In the genomic region with DNA sequence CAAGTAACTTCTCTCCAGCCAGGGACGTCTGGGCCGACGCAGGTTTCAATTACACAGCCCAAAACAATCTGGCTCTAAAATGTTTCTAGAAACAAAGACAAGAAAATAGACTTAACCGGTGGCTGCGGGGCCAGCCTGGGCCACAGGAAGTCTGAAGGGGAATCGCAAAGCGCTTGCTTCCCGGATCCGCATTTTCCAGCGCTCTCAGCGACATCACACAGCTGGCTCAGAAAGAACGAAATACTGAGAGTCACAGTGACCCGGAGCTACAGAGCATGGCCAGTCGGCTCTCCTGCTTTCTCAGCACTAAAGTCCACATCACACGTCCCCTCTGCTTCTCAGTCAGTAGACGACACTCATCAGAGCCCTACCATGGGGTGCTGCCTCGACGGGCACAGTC, we compare ENCODE assay signal across 9 mouse cellular contexts. TPM values are rescaled to one million over a fixed set of nuclear protein-coding genes. Genes with fewer than 3 reads are reported as not detected.
A peak's percentile ranks its signal among the peaks of the same experiment; 100 is the strongest.
DNase-seq lines count a peak whose midpoint lies in the region; ATAC-seq and TF ChIP-seq lines count a peak whose summit lies in the region.
"Had no signal": no experiment of that assay in that cellular context is flagged by ENCODE, and none has a peak within 500 bp of the region (broad histone marks: within the 10 kb centered on the region; RNA-seq: fewer than 3 reads in every experiment).

No protein-coding gene starts in this region.

- DNase-seq in forebrain, embryonic 10.5 days (ENCODE audit: extremely low spot score, low spot score) = no peak
- peak; percentile 45 for DNase-seq in lung, postnatal 0 days (ENCODE audit: low spot score)
- no peak for DNase-seq in lung, postnatal 25 days (ENCODE audit: low spot score)
- peak; percentile 41 to 47 for DNase-seq in kidney, adult 8-10 months
- DNase-seq in layer of hippocampus, postnatal 10 days (ENCODE audit: low spot score in 2 of 2) = no peak
- DNase-seq in cerebellum, adult 18-20 months = no peak

- H3K36me3 ChIP-seq in forebrain, embryonic 13.5 days (ENCODE audit: poor library complexity, severe bottlenecking) = peaks cover 8% of the 10 kb centered on the region; the same call in 1 of the 2 replicates
- H3K36me3 ChIP-seq in forebrain, embryonic 10.5 days (replicated peaks) = peaks cover 16% of the 10 kb centered on the region
- H3K36me3 ChIP-seq in lung, postnatal 0 days (ENCODE audit: insufficient read depth, low read length) = no peaks in the 10 kb centered on the region
- no peaks in the 10 kb centered on the region; the same call in 1 of the 2 replicates for H3K36me3 ChIP-seq in small intestine, adult 2 months (ENCODE audit: control insufficient read depth, insufficient read depth, low read length)

- no peaks in the 10 kb centered on the region for H3K9me3 ChIP-seq in forebrain, embryonic 13.5 days (replicated peaks)
- no peaks in the 10 kb centered on the region for H3K9me3 ChIP-seq in forebrain, embryonic 10.5 days
- no peaks in the 10 kb centered on the region for H3K9me3 ChIP-seq in lung, postnatal 0 days (ENCODE audit: low read length)

- no peak for TF ChIP-seq CTCF in lung, postnatal 0 days (IDR thresholded peaks at IDR 0.05)
- TF ChIP-seq CTCF in small intestine, adult 2 months (IDR thresholded peaks at IDR 0.05; ENCODE audit: extremely low read depth, insufficient read length, insufficient replicate concordance, low read depth, low read length) = no peak

- peaks cover 46% of the 10 kb centered on the region for H3K4me1 ChIP-seq in forebrain, embryonic 13.5 days
- H3K4me1 ChIP-seq in forebrain, embryonic 10.5 days = peaks cover 40% of the 10 kb centered on the region
- peaks cover 15% of the 10 kb centered on the region; the same call in 1 of the 2 replicates for H3K4me1 ChIP-seq in lung, postnatal 0 days (ENCODE audit: insufficient read depth, low read depth, low read length)
- peaks cover 24% of the 10 kb centered on the region for H3K4me1 ChIP-seq in small intestine, adult 2 months (ENCODE audit: control insufficient read depth, insufficient read depth, insufficient read length, low read length)

- WGBS in forebrain, embryonic 13.5 days = 90% methylated on average over 18 of the region's 18 CpGs
- WGBS in forebrain, embryonic 10.5 days = 90% methylated on average over 18 of the region's 18 CpGs
- 62% methylated on average over 18 of the region's 18 CpGs for WGBS in lung, postnatal 0 days
- WGBS in small intestine, adult 2 months = 80% methylated on average over 18 of the region's 18 CpGs

- no peak for TF ChIP-seq EP300 in lung, postnatal 0 days (IDR thresholded peaks at IDR 0.05)

- H3K27ac ChIP-seq in forebrain, embryonic 13.5 days = peak overlapping the region; percentile 68; the same call in 1 of the 2 replicates
- no peak overlapping the region for H3K27ac ChIP-seq in forebrain, embryonic 10.5 days
- H3K27ac ChIP-seq in lung, postnatal 0 days (ENCODE audit: low read length) = 0 out of 2 replicates have a peak overlapping the region, but pooled peaks have one; percentile 51
- peak overlapping the region; percentile 51; the same call in 1 of the 2 replicates for H3K27ac ChIP-seq in small intestine, adult 2 months (ENCODE audit: insufficient read depth, low read depth, low read length)

- H3K27me3 ChIP-seq in forebrain, embryonic 13.5 days = no peaks in the 10 kb centered on the region
- H3K27me3 ChIP-seq in forebrain, embryonic 10.5 days (ENCODE audit: poor library complexity, severe bottlenecking) = no peaks in the 10 kb centered on the region
- no peaks in the 10 kb centered on the region for H3K27me3 ChIP-seq in lung, postnatal 0 days (replicated peaks; ENCODE audit: insufficient read depth, low read length)
- no peaks in the 10 kb centered on the region for H3K27me3 ChIP-seq in small intestine, adult 2 months (ENCODE audit: control insufficient read depth, insufficient read depth, low read length)

- H3K4me2 ChIP-seq in forebrain, embryonic 13.5 days = no peak overlapping the region
- H3K4me2 ChIP-seq in lung, postnatal 0 days (replicated peaks; ENCODE audit: low read depth, low read length) = no peak overlapping the region

- H3K4me3 ChIP-seq in forebrain, embryonic 13.5 days = no peak overlapping the region
- no peak overlapping the region for H3K4me3 ChIP-seq in forebrain, embryonic 10.5 days
- no peak overlapping the region for H3K4me3 ChIP-seq in lung, postnatal 0 days (ENCODE audit: low read depth, low read length)
- H3K4me3 ChIP-seq in small intestine, adult 2 months (ENCODE audit: low read depth, low read length) = no peak overlapping the region
- H3K4me3 ChIP-seq: erythroblast, embryonic 14.5 days had no signal

- TF ChIP-seq POLR2A in small intestine, adult 2 months (IDR thresholded peaks at IDR 0.05; ENCODE audit: low read depth, low read length) = no peak

- ATAC-seq in forebrain, embryonic 13.5 days = no peak
- peak; percentile 15 for ATAC-seq in lung, postnatal 0 days

- H3K9ac ChIP-seq in forebrain, embryonic 13.5 days = no peak overlapping the region
- no peak overlapping the region for H3K9ac ChIP-seq in lung, postnatal 0 days (replicated peaks; ENCODE audit: low read depth)

RNA-seq across cellular contexts. Expression of a gene that starts 17.7 kb away (rescaled TPM):
- 235 and 246 TPM in 2 replicates for polyA plus RNA-seq in forebrain, embryonic 13.5 days (2015; fragmentation: Nextera tagmentation; extraction: Ambion mirVana)
- polyA plus RNA-seq in forebrain, embryonic 10.5 days (2016; fragmentation: Nextera tagmentation; extraction: Ambion mirVana) = 209 and 210 TPM in 2 replicates
- 102 and 115 TPM in 2 replicates for polyA plus RNA-seq in lung, postnatal 0 days (2015; fragmentation: Nextera tagmentation; extraction: Ambion mirVana)
- 68.3 and 144 TPM in 2 replicates for polyA plus RNA-seq in small intestine, adult 2 months (2012; rRNA removed)
- 100 to 1,000 TPM; 104 TPM for total RNA-seq in layer of hippocampus, postnatal 10 days (2021)

RNA-seq across cellular contexts. Expression of a gene that starts 58.4 kb away (rescaled TPM):
- 0.40 and 0.62 TPM in 2 replicates for polyA plus RNA-seq in forebrain, embryonic 13.5 days (2015; fragmentation: Nextera tagmentation; extraction: Ambion mirVana)
- polyA plus RNA-seq in forebrain, embryonic 10.5 days (2016; fragmentation: Nextera tagmentation; extraction: Ambion mirVana) = 0.74 and 0.82 TPM in 2 replicates
- 14.6 and 15.1 TPM in 2 replicates for polyA plus RNA-seq in lung, postnatal 0 days (2015; fragmentation: Nextera tagmentation; extraction: Ambion mirVana)
- 31.5 and 52.3 TPM in 2 replicates for polyA plus RNA-seq in small intestine, adult 2 months (2012; rRNA removed)
- 10 to 100 TPM; 12.1 to 12.9 TPM for total RNA-seq in layer of hippocampus, postnatal 10 days (2021)

Comparison
In these comparisons a context has a peak if more than half of its experiments do, and no peak if none do; other contexts are left out.
1. DNase-seq: peak in lung, postnatal 0 days (single experiment) and kidney, adult 8-10 months (2 of 2); none in forebrain, embryonic 10.5 days (single experiment), lung, postnatal 25 days (single experiment), layer of hippocampus, postnatal 10 days (0 of 2) and cerebellum, adult 18-20 months (0 of 2).